Mouse (Mus musculus) neutrophil, adult 5-6 weeks (primary cell): ENCODE results near the gene Cyld. TPM values are rescaled to one million over a fixed set of nuclear protein-coding genes. Genes with fewer than 3 reads are reported as not detected.

Experiments used
- ATAC-seq: fragments of 151-379, 151-347 bp; 2 replicates; pipeline ENCODE4 v1.8.0; 2017; ENCODE audit warnings: mild to moderate bottlenecking, moderate TSS enrichment; ENCODE audit not compliant: insufficient number of reproducible peaks, poor library complexity, low FRiP score, severe bottlenecking; ENCODE audit errors: extremely low read depth
- total RNA-seq: library from RNA; stranded (forward); fragments of 200-1000 nt; gene quantifications from 2 replicates; pipeline ENCODE4 v1.2.3, GENCODE M21; 2017

The Cyld gene
- total RNA-seq: 124 and 139 TPM in 2 replicates

DNA sequence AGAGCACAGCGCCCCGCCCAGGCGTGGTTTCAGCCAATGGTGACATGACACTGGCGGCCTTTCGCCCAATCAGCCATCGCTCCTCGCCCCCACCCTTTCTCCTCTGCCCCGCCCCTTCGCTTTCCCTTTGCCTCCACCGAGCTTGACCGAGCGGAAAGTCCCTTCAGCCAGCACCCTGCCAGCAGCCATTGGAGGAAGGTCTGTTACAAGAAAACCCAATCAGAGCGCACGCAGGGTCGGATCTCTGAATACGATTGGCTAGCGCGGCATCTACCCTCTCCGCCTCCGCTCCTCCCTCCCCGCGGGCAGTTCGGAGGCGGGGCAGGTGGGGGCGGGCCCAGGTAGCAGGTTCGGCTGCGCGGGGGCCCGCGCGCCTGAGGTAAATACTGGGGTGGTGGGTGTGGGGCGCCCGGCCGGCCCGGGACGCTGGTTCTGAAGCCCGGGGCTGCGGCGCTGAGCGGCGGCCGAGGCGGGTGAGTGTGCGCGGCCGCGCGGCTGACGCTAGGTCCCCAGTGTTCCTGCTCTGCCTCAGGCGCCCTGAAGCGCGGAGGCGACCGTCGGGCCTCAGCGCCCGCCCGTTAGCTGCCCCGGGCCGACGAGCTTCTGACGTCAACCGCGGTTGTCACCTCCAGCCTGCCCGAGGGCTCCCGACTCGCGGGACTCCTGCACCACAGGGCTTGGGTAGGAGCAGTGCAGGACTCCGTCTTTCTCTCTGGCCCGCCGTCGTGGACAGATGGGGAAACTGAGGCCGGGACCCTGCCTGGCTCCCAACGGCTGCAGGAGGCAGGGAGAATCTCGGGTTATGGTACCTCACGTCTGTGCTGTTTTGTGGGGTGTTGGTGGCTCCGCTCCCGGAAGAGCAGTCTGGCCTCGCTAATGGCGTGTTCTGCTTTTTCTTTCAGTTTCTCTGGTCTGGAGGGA, at the start of gene Cyld:
Gene Cyld (plus strand): TSS at position 308 of the 921 bp plus-strand sequence.
- peak; percentile 90 for ATAC-seq

DNA sequence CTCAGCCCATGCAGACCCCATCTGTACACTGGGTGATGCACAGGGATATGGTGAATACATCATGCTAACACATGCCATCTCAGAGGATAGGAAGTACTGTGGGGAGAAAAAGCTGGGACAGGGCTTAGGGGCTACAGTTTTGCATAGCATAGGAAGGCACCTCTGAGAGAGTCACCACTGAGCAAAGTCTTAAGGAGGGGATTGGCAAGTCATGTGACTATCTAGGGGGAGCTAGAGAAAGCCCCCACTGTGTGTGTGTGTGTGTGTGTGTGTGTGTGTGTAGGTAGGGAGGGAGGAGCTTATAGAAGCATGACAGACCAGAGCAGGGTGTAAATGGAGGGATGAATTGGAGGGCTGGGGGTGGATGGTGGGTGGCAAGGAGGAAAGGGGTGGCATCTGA, 48.5 kb upstream of the Cyld start:
- no peak for ATAC-seq

DNA sequence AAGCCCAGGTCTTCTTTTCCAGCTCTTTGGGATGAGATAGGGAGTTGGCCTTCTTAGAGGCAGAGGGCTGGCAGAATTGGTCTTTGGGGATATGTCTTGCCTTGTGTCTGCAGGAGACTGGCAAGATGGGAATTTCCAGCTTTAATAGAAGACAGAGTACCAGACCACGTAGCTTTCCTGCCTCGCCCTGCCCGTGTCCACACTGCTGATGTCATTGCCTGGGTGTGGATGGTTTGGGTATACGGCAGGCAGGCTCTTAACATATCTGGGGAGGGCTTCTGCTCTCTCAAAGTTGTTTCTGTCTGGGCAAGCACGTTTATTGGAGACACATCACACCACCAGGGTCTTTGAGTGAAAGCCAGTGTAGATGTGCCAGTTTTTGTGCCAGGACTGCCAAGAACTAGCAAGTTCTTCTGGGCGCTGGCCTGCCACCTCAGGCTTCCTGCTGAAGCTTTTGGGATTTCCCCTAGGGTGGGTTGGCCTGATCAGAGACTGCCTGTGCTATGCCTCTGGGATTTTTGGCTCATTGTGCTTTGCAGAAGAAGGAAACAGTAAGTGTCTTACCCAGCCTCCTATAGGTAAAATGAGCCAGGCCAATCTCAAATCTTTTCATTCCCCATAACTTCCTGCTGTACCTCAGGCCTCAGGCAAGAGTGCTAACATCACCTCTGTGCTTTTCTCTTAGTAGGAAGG, 46.7 kb upstream of the Cyld start:
- ATAC-seq: no peak

DNA sequence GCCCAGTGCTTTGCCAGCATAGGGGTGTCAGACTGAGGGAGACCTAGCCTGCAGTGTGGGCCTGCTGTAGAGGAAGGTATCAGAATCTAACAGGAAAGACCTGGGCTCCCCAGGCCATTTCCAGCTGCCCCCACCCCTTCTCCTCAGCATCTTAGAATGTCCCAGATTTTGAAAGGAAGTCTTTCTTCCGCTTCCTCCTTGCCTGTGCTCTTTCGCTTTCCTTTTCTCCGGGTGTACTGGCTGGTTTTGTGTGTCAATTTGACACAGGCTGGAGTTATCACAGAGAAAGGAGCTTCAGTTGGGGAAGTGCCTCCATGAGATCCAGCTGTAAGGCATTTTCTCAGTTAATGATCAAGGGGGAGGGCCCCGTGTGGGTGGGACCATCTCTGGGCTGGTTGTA, 45.7 kb upstream of the Cyld start:
- ATAC-seq: peak; percentile 38

DNA sequence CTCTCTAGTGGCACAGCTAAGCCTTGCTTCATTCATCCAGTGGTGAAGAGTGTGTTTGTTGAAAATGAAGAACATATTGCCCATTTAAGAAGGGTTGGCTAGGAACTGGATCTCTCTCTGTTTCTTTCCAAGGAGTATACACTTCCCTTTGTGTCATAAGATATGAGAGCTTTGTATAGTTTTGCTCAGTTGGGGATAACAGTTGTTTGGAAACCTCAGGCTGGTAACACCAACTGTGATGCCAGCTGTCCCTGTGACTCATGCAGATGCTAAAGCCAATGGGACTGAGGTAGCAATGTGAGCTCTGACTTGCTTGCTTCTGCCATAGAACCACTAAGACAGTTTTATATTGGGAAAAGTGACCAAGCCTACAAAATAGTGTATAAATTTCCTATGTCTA, 41.5 kb upstream of the Cyld start:
- ATAC-seq: no peak

DNA sequence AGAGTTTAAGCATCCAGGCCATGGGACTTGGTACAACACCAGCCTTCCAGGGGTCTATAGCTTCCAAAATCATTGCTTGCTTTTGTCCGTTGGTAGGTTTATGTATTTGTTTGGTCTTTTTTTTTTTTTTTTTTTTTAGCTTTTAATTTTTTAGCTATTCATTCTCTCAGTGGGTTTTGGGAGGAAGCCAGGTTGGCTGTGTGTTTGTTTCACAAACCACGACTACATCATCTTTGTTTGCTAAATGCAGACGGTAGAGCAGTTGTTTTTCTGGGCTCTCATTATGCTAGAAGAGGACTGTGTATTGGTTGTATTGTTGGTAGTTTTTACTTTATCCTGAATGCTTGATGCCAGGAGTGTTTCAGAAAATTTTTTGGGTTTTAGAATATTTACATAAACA, 37.0 kb upstream of the Cyld start:
- no peak for ATAC-seq

DNA sequence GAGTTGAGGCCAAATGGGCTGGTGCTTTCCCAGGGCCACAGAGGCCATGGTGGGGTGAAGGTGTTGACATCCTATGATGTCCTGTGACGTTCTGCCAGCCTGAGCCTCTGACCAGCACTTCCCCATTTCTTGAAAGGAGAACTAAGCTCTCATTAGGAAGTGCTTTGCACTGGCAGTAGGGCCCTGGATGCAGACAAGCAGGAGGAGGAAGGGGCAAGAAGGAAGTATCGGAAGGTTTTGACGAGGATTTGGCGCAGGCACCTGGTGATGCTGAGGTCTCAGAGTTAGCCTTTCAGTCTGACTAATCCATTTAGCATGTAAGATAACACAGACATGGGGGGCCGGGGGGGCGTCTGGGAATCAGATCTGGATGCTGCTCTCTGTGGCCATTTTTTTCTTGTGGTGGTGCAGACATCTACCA, 34.4 kb upstream of the Cyld start:
- ATAC-seq: peak; percentile 93

DNA sequence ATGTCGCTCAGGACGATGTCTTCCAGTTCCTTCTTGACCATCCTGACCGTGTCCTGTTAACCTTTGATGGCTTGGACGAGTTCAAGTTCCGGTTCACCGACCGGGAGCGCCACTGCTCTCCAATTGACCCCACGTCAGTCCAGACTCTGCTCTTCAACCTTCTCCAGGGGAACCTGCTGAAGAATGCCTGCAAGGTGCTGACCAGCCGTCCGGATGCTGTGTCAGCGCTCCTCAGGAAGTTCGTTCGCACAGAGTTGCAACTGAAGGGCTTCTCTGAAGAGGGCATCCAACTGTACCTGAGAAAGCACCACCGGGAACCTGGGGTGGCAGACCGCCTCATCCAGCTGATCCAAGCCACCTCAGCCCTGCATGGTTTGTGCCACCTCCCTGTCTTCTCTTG, 32.7 kb upstream of the Cyld start:
- ATAC-seq: no peak

DNA sequence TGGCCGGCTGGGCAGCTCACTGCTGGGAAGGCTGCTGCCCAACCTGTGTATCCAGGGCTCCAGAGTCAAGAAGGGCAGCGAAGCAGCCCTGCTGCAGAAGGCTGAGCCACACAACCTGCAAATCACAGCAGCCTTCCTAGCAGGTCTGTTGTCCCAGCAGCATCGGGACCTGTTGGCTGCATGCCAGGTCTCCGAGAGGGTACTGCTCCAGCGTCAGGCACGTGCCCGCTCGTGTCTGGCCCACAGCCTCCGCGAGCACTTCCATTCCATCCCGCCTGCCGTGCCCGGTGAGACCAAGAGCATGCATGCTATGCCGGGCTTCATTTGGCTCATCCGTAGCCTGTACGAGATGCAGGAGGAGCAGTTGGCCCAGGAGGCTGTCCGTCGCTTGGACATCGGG, 31.9 kb upstream of the Cyld start:
- ATAC-seq: no peak

DNA sequence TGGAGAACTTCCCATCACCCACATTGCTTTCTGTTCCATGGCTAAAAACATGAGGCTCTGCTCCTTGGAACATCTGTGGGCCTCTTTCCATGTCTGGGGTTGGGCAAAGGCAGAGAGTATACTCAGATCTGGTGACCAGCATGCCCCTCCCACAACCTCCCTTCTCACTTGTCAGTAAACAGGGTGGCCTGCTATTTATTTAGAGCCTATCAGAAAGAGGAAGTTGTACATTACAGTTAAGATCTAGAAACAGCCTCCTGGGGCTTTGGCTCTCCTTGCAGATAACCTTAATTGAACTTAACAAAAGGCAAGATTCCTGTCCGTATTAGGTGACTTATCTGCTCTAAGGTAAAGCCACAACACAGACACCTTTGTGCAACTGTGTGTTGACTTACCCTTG, 30.4 kb upstream of the Cyld start:
- ATAC-seq: peak; percentile 36; the same call in 1 of the 2 replicates

DNA sequence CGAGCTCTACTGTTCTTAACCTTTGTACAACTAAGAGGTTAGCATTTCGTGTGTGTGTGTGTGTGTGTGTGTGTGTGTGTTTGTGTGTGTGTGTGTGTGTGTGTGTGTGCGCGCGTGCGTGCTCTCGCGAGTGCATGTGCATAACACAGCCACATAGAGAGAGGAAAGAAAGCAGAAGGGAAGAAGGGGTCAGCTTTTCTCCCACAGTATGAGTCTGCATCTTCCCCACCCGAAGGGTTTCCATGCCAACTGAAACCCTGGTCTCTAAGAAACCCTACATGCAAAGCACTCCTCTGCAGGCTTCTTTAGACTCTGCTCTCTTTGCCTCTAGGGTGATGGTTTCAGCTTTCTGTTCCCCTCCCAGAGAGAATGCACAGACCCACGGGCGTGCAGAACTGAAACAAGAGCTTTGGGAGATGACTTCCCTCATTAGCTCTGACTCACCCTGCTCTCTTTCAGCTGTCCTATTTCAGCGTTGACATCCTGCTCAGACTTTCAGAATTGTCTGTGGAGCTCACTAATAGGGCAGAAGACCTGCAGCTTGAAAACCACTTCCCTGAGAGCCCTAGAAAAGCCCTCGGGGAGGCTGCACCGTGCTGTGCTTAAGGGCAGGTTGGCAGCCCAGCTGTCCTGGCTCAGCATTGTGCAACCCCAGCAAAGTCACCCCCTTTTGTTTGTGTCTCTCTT, 28.3 kb upstream of the Cyld start:
- ATAC-seq: peak; percentile 74

DNA sequence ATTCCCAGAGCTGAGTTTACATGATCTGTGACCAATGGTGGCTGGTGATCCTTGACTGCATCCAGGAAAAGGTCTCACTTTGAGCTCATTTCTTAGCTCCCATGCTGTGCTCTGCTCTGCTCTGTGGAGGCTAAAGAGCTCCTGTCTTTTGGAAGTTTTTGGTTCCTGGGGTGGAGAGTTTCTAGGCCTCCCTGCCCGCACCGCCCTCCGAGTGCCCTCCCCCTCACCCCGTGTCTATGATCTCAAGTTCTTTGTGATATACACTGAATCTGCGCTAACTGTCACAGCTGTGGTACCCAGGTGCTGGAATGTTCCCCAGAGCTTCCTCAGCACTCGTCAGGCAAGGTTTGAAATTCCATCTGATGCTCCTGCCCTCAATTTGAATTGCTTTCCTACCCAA, 26.0 kb upstream of the Cyld start:
- no peak for ATAC-seq

DNA sequence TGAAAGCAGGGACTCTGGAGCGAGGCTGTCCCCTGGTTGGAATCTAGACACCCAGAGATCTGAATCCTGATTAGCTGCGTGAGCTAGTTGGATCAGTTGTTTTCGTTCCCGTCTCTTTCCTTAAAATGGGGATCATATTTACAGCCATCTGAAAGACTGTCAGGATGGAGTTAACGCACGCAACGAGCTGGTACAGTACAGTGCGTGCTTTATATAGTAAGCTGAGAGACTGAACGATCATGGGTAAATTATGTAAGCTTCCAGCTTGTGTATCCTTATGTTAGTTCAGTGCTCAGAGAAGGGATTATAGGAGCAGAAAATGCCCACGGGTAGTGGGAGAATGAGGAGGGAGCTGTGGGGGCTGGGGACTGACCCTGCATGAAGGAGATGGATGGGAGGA, 25.3 kb upstream of the Cyld start:
- no peak for ATAC-seq

DNA sequence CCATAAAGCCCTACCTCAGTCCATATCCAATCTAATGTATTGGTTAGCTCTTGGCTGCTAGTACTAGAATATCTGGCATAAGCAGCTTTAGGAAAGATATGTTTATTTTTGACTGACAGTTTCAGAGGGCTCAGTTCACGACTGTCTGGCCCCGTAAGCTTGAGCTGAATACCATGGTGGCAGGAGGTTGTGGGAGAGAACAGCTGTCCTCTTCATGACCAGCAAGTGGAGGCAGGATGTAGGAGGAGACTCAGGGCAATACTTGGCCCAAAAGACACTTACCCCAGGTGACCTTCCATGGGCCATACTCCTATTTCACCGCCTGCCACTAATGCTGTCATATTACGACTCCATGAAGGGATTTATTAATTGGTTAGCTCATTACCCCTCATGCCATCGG, 23.0 kb upstream of the Cyld start:
- ATAC-seq: no peak

DNA sequence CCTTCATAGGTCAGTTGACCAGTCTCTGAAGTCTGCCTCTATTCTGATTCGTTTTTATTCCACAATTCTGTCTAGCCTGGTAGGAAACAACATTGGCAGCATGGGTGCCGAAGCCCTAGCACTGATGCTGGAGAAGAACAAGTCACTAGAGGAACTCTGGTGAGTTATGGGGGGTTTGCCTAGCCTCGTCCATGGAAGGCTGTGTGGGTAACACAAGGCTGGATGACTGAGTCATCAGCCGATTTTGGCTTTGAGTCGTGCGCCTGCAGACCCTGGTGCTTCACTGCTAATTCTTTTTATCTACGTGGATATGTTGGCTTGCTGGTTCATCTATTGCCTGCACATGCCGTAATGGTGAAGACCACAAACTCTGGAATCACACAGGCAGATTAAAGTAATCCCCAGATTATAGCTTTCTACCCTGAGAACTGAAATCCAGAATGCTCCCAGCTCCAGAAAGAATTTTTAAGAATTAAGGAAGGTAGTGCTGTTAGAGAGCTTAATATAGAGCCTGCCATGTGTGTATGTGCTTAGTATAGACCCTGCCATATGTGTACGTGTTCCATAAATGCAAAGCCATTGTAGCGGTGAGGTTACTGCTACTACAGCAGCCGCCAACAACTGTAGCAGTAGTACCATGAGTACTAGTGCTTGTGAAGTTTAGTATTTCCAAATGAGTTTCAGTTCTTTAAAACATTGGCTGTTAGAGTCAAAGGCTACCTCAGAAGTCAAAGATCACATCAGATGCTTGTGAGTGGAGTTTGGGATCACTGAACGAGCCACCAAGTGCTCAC, 21.3 kb upstream of the Cyld start:
- no peak for ATAC-seq

DNA sequence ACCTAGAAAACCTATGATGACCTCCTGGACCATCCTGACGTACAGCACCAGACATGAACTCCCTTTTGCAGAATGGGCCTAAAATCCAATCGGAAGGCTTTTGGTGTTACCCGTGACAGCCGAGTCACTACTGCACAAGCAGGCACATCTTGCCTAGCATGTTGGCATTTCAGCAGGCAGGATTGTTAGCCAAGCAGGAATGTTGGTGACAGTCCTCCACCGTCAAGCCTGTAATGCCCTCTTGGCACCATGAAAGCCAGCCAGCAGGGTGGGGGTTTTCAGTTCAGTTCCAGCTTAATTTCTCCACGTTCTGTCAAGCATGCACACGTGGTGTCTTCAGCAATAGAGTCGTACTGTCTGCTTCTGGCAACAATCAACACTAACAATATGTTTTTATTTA, 19.8 kb upstream of the Cyld start:
- ATAC-seq: no peak

DNA sequence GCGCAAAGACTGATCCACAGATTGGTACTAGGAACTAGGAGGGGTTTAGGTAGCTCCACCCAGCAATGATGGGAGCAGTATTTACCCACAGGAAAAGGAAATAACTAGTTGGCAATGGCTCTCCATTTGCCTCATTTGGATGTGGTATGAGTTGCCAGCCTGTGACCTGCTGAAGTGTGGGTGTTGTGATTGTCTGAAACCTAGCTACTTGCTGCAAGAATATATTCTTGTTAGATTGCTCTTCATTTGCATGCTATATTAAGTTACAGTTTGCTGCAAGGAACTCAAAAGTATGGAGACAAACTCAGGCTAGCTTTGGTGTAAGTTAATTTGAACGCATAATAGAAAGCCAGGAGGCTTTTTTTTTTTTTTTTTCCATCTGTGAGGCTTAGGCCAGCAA, 16.3 kb upstream of the Cyld start:
- ATAC-seq: no peak

DNA sequence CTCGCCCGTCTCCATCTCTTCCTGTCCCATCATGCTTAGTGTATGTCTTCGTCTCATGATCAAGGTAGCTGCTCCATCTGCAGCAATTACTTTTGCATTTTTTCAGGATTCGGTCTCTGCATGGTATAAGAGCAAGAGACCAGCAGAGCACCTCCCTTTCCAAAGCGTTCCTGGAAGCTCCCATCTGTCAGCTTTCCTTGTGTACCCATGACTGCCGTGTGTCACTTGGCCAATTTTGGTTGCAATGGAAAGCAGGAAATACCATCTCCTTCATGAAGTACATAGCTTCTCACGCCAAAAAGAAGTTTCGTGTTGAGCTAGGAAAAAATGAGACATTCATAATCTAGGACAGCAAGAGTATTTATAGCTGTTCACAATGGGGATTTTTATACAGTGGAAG, 15.8 kb upstream of the Cyld start:
- no peak for ATAC-seq

DNA sequence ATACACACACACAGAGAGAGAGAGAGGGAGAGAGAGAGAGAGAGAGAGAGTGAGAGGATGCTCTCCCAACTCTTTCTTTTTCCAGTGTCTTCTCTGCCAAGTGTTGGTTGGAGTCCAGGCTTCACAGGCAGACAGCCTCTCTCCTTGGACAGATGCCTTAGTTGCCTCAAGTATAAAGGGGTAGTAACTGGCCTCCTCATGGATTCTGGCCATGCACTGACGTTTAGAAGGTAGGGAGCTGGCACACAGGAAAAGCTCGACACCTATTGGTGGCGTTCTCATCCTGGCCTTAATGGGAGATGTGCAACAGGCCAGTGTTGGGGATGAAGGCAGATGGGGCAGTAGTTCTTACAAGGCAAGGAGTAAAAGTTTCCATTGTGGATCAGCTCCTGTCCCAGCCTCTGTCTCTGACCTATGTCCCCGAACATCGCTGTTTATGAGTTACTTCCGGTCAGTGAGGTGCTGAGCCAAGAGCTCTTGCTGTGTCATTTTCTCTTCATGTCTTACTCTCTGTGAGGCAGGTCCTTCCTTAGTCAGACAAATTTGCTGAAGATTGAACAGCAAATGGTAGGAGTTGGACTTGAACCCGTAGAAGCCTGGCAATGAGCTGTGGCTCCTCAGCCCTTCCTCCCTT, 13.1 kb upstream of the Cyld start:
- ATAC-seq: no peak
